Mouse (Mus musculus) mature B cell (primary cell): ENCODE measurements around the gene Fibcd1.

Experiments
- in situ Hi-C: fragments of 300-500 bp; cut with MboI; formaldehyde crosslinking; loops from 2 replicates; pipeline ENCODE4 v1.14.3; 2019

The Fibcd1 gene

GRCm38 (mm10) chr2:31845896-31846691 is at the start of gene Fibcd1:
Fibcd1 (minus strand) TSS chr2:31846005.
- in situ Hi-C loops = no loop called here

GRCm38 (mm10) chr2:31894221-31894870 is 48.5 kb upstream of the Fibcd1 start:
- in situ Hi-C loops = no loop called here

- in situ Hi-C loops = no loop called here
These were observed 47.4 kb upstream of the Fibcd1 start for GRCm38 (mm10) chr2:31893110-31893669.

GRCm38 (mm10) chr2:31891219-31891618 is 45.4 kb upstream of the Fibcd1 start:
- in situ Hi-C loops = no loop called here

GRCm38 (mm10) chr2:31888871-31889270 is 43.1 kb upstream of the Fibcd1 start:
- in situ Hi-C loops = loop anchor here (10.0 kb wide), 1 partner anchor 74 kb away; the partner anchor contains the start of gene Qrfp

- in situ Hi-C loops = loop anchor here (10.0 kb wide), 1 partner anchor 72 kb away; the partner anchor contains the start of gene Qrfp
These were observed 41.2 kb upstream of the Fibcd1 start, which contains the start of gene Lamc3 for GRCm38 (mm10) chr2:31887030-31887429. Lamc3 (plus strand) TSS chr2:31887291.

GRCm38 (mm10) chr2:31884806-31885205 is 39.0 kb upstream of the Fibcd1 start:
- in situ Hi-C loops = loop anchor here (10.0 kb wide), 1 partner anchor 70 kb away; the partner anchor contains the start of gene Qrfp

- in situ Hi-C loops = loop anchor here (10.0 kb wide), 1 partner anchor 68 kb away; the partner anchor contains the start of gene Qrfp
These were observed 37.3 kb upstream of the Fibcd1 start for GRCm38 (mm10) chr2:31883061-31883460.

GRCm38 (mm10) chr2:31880868-31881267 is 35.1 kb upstream of the Fibcd1 start:
- in situ Hi-C loops = loop anchor here (10.0 kb wide), 1 partner anchor 66 kb away; the partner anchor contains the start of gene Qrfp

- in situ Hi-C loops = no loop called here
These were observed 32.8 kb upstream of the Fibcd1 start for GRCm38 (mm10) chr2:31878610-31879009.

GRCm38 (mm10) chr2:31876446-31876845 is 30.6 kb upstream of the Fibcd1 start:
- in situ Hi-C loops = no loop called here

- in situ Hi-C loops = no loop called here
These were observed 28.6 kb upstream of the Fibcd1 start for GRCm38 (mm10) chr2:31874290-31874855.

GRCm38 (mm10) chr2:31870683-31871082 is 24.9 kb upstream of the Fibcd1 start:
- in situ Hi-C loops = no loop called here

- in situ Hi-C loops = no loop called here
These were observed 23.9 kb upstream of the Fibcd1 start for GRCm38 (mm10) chr2:31869692-31870091.

GRCm38 (mm10) chr2:31868538-31869164 is 22.8 kb upstream of the Fibcd1 start:
- in situ Hi-C loops = no loop called here

GRCm38 (mm10) chr2:31867773-31868537 is 22.1 kb upstream of the Fibcd1 start:
- in situ Hi-C loops = no loop called here

GRCm38 (mm10) chr2:31865794-31866193 is 20.0 kb upstream of the Fibcd1 start:
- in situ Hi-C loops = no loop called here

- in situ Hi-C loops = no loop called here
These were observed 19.5 kb upstream of the Fibcd1 start for GRCm38 (mm10) chr2:31865322-31865721.

GRCm38 (mm10) chr2:31864891-31865290 is 19.1 kb upstream of the Fibcd1 start:
- in situ Hi-C loops = no loop called here

GRCm38 (mm10) chr2:31863766-31864165 is 18.0 kb upstream of the Fibcd1 start:
- in situ Hi-C loops = no loop called here

GRCm38 (mm10) chr2:31862919-31863318 is 17.1 kb upstream of the Fibcd1 start:
- in situ Hi-C loops = no loop called here
